Mouse (Mus musculus) kidney, postnatal 36 days (tissue): ENCODE results near the gene Acox1.

ENCODE experiments used
- DNase-seq, 2 experiments: peaks; one replicate each; pipeline ENCODE4 v3.0.0; 2021 to 2022; ENCODE audit warnings: mixed read lengths in 2 of 2

Gene Acox1

DNA sequence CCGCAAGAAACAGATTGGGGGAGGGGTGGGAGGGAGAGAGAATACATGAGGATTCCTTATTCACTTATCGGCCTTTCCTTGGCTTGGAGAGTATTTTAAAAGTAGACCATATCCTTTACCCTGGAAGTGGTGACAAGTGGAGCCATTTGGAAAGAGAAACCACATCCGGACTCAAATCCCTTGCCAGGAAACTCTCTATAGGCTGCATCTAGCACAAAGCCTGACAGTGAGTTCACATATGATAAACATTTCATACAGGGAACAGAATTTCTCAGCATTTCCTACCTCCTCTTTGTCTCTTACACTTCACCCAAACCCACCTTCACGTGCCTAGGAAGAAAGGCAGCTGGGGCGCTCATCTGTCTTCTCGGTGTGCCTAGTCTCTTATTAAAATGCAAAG is 31.6 kb downstream of the Acox1 start:
- DNase-seq, result no peak

GRCm38 (mm10) chr11:116163002-116163401 is 35.8 kb downstream of the Acox1 start:
- peak; percentile 65 to 66 for DNase-seq

DNA sequence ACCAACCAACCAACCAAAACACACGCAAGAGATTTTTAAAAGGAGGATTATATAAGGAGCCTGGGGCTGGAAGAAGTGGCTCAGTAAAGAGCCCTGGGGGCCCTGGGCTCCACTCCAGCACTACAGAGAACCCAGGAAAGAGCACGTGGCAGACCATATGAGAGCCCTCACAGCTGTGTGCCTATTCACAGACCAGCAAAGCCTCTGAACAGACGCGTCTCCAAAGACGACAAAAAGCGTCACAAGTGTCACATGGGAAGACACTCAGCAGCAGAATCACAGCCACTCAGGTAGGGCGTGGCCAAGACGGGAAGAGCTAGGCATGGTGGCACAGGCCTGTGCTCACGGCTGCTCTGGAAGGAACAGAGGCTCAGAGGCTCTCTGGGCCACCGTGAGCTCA is 36.7 kb downstream of the Acox1 start:
- no peak for DNase-seq

DNA sequence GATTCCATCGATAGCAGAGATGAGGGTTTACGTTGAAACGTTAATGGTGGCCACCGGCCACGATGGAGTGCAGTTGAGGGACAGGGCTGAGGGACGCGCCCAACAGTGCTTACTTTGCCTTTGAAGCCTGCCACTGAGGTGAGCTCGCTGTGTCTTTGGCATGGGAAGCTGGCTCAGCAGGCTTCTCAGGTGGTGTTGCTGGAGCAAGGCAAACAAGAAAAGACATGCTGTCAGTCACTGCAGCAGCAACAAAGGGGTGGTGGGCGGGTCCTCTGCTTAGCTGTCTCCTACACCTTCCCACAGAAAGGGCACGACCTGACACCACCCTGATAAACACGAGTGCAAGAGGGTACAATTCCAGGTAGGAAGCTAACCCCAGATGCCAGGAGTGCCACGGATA is 37.5 kb downstream of the Acox1 start:
- DNase-seq, result no peak

GRCm38 (mm10) chr11:116150960-116151359 is 47.9 kb downstream of the Acox1 start:
- no peak for DNase-seq

DNA sequence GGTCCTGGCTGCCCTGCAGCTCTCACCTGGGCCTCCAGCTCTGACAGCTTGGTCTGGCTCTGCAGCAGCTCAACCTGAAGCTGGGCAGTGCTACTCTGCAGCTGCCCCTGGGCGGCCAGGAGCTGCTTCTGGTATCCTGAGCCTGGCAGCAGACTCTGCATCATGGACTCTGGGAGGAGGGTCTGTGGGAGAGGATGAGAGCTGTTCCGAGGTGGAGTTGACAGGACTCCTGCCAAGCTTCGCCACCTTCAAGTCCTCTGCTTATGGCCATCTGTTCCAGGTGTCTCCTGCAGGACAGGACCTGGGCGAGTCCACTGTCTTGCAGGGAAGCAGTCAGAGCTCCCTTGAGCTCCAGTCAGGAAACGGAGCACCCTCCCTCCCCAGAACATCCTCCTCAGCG is 49.5 kb downstream of the Acox1 start:
- DNase-seq, result no peak

- no peak for DNase-seq
Observed at GRCm38 (mm10) chr11:116148761-116149221, 50.1 kb downstream of the Acox1 start.

DNA sequence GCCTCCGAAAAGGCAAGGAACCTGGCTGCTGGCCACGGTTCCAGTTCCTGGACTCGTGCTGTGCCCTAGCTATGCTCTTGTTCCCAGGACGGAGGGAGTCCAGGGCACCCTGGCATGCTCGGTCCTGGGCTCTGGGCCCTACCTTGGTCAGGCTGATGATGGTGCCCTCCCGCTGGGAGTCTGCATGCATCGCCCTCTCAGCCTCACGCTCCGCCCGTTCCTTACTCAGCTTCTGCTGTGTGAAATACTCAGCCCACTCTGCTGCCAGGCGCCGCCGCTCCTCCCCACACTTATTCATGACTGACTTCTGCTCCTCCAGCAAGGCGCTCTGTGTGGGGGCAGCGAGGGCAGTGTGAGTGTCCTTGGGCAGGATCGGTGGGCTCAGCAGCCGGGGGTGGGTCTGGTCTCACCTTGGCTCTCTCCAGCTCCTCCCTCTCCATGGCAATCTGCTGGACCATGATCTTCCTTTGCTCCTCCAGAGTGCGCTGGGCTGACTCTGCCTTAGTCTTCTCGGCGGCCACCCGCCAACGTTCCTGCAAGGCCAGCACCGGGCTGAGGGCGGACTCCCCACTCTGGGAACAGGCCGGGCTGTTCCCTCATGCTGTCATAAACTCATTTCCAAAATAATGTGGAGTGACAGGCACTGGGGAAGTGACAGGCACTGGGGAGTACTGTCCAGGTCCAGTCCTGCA is 52.4 kb downstream of the Acox1 start:
- DNase-seq, result peak; percentile 83

- peak in 1 of 2 experiments; percentile 46 for DNase-seq
Observed at GRCm38 (mm10) chr11:116145481-116146293, 53.2 kb downstream of the Acox1 start.

- DNase-seq, result no peak
Observed at GRCm38 (mm10) chr11:116143468-116143867, 55.4 kb downstream of the Acox1 start.

DNA sequence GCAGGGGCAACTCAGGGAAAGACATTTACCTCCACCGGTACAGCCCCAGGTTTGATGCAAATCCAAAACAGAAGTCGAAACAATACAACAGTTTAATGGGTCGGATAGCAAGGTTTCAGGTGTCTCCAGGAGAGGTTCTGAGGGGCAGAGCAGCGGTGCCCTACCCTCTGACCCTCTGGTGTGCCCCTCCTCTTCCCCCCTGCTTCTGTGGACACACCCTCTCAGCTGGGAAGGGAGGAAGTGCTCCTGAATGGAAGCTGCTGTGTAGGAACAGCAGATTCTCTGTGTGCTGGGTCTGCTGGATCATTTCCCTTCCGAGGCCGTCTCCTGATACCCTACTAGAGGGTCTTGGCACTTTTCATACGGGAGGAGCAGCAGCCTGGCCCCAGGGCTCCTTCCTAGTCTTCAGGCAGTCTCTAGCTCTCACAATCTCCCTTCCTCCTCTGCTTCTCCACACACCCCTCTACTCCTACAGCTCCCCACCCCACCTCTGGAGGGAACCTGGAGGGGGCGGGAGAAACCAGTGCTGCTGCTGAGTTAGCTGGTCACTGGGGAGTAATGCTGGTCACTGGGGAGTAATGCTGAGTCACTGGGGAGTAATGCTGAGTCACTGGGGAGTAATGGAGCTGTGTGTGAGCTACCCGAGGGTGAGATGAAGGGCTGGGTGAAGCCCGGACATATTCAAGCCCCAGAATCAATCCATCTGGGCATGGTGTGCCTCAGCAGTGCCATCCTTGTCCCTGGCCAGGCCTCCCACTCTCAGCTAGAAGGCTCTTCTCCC is 56.4 kb downstream of the Acox1 start:
- no peak for DNase-seq

DNA sequence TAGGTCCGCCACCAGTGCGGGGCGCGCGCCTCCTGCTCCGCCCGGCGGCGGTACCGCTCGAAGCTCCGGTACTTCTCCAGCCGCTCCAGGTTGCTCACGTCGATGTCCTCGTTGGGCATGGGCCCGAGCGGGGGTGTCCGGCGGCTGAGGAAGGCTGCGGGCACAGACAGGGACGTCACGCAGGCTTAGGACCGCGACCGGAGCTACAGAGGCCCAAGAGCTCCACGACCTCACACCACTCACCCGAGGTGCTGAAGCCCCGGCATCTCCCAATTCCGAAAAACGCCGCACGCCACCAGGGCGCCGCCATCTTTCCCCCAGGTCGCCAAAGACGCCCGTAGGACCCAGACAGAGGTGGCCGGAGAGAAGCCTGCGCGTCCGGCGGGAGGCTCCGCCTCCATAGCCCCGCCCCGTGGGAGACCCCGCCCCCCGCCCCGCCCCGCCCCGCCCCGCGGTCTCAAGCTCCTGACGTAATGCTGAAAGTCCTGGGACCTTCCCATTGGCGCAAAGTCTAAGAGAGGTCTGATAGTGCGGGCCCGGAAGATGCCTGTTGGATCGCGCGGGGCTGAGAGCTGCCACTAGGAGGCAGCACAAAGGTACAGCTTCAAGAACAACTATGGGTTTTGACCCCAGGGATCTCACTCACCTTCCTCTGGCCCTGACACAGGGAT is 60.2 kb downstream of the Acox1 start, which contains the start of gene Mrpl38:
Gene Mrpl38 (minus strand): TSS at position 401 of the 671 bp plus-strand sequence.
- DNase-seq, result peak; percentile 92 to 95

DNA sequence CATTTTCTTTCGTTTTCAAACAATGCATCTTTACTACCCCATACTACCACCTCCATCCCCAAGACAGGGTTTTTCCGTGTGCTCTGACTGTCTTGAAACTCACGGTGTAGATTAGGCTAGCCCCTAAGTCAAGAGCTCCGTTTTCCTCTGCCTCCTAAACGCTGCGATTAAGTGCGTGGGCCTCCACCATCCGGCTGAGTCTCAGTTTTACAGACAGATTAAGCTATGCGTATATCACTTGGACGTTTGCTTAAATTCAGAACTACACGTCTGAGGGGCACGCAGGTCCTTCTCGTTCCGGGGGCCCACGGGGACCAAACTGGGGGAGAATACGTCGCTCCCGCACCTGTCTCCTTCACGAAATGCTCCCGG is 60.8 kb downstream of the Acox1 start:
- DNase-seq, result no peak

DNA sequence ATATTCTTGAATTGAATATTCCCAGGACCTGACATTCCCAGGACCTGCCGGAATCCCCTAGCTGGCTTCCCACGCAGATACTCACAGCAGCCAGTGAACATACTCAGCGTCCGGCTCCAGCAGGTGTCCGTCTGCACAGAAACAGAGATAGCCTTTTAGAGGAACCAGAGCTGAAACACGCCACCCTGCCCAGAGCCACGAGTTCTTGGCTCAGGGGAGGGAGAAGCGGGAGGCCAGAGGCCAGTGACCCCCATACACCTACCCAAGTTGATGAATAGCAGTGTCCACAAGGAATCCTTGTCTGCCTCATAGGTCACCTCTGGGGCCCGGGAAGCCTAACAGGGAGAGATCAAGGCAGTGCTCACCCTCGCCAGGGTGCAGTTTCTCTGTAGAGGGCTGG is 64.7 kb downstream of the Acox1 start:
- no peak for DNase-seq

- no peak for DNase-seq
Observed at GRCm38 (mm10) chr11:116133497-116133896, 65.3 kb downstream of the Acox1 start.

GRCm38 (mm10) chr11:116132366-116133333 is 66.2 kb downstream of the Acox1 start:
- peak; percentile 50 to 59 for DNase-seq

DNA sequence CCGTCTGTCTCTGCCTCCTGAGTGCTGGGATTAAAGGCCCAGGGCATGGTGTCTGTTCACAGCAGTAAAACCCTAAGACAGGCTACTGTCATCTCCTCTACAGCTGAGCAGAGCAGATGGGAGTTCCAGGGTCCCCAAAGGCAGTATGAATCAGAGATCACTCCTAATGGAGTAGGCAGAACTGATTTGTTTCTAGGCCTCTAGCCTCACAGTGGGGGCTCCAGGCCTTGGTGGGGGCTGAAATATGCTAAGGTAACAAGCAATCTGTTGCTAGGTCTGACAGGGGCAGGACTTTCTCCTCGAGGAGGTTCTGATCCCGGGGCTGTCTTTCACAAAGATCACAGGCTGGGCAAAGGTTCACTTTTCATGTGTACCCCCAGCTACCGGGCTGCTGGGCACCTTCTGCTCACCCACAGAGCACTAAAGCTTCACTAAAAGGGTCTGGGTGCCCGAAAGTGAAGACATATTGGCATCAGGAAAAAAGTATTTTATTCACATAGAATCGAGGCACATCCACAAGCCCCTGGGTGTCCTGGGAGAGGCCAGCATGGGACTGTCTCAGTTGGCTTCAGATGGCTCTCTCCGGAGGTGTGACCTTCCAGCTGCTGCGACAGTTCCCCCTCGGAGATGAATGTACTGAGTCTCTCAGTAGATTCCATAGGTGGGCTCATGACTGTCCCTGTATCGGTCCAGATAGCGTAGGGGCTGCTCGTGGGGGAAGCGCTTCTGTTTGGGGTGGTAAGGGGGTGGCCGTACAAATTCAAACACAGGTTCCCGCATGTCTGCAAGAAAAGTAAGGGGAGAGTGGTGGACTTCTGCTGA is 67.3 kb downstream of the Acox1 start:
- DNase-seq, result no peak

DNA sequence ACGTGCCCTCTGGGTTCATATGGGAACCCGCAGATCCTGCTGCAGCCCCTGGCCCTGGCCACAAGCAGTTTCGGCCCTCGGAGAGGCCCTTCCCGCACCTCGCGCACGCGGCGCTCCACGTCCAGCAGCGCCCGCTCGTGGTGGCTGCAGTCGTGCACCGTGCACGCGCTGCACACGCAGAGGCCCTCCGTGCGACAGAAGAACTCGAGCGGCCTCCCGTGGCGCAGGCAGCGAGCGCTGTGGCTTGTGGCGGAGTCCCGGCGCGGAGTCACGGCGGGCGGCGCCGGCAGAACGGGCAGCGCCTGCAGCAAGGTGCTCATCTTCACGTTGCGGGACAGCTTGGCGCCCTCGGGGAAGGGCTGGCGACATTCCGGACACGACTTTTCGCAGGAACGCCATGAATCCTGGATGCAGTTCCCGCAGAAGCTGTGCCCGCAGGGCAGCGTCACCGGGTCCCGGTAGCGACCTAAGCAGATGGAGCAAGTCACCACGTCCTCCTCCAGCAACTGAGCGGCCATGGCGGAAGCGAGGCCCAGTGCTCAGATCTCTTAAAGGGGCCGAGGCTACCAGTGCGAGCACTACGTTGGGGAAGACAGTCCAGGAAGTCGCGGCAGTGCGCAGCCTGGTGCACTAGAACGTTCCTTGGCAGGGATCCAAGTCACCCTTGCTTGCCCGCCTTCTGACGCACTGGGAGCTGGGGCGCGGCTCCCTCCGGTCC is 68.2 kb downstream of the Acox1 start, which contains the start of gene Trim65:
Gene Trim65 (minus strand): TSS at position 641 of the 718 bp plus-strand sequence.
- peak; percentile 95 for DNase-seq

DNA sequence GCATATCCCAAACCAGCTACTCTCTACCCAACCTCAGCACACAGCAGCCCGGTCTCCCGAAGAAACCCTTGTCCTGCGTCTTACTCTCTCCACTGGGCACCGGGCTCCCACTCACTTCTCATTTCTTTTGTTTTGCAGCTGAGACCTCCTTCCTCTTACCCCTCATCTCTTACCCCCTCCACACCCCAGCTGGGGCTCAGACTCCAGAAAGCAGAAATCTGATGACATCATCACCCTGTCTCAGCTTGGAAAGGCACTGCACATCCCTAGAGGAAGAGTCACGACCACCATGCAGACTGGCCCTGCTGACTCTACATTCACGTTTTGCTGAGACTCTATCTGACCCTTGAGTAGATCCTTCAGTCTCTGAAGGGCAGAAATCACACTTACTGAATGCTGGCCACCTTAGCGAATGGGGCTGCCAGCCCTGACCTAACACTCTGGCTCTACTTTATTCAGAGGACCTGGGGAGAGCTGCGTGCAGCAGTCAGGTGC is 68.8 kb downstream of the Acox1 start:
- DNase-seq, result no peak
